Mouse (Mus musculus) left cerebral cortex, adult 8-10 months (tissue): Measurements from ENCODE around the gene Chst12. TPM values are rescaled to one million over a fixed set of nuclear protein-coding genes. Genes with fewer than 3 reads are reported as not detected.
"Not testable (repeated sequence)": the region's sequence is repeated elsewhere in the genome, so short reads cannot be mapped to it uniquely, and the experiment has no call there.

ENCODE experiments used
- DNase-seq, 2 experiments: peaks; one replicate each; pipeline ENCODE4 v3.0.0; 2022; ENCODE audit warnings: low spot score in 2 of 2
- total RNA-seq, 4 experiments: library from RNA; stranded (reverse); gene quantifications; 2 replicates each; pipeline ENCODE4 v1.2.4; 2022

Gene Chst12
- total RNA-seq: 10 to 100 TPM; 17.4 to 20.2 (median 18.7) TPM

DNA sequence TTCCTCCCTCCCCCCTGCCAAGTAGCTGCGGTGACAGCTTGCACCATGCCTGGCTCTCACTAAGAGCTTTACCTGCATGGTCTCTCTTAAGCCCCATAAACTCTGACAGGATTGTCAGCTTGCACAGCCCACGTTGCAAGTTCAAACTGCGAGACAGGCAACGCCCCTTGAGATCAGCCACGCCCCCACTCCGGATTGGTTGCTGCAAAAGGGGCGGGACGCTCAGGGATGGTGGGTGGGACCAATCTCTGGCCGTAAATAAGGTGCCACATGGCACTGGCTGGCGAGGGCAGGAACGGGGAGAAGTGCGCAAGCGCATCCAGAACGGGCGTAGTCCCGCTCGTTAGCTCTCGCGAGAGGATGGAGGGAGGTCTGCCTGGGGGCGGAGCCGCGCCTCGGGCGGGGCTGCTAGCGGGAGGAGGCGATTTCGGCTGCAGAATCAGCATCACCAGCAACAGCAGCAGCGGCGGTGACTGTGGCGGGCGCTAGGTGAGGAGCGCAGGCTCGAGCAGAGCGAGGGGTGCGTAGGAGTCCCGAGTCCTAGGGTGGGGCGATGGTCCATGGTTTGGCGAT, at the start of gene Chst12:
Gene Chst12, plus strand, starts transcription at position 343 of the 573 bp plus-strand sequence.
- DNase-seq: peak; percentile 93 to 99

DNA sequence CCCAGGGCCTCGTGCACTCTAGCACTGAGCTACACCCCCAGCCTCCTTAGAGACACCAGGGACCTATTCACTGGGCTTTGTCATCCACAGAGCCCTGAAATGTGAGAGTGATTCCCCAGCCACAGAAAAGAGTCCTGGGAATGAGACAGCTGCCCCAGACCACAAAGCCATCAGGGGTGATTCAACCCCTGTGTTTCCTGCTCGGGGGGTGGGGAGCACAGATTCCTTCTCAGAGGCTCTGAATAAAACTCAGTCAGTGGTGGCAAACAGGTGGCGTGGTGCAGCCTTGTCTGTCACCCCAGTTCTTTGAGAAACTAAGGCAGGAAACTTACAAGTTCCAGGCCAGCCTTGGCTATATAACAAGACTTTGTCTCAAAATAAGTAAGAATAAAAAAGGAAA, 43.9 kb upstream of the Chst12 start:
- DNase-seq: no peak

DNA sequence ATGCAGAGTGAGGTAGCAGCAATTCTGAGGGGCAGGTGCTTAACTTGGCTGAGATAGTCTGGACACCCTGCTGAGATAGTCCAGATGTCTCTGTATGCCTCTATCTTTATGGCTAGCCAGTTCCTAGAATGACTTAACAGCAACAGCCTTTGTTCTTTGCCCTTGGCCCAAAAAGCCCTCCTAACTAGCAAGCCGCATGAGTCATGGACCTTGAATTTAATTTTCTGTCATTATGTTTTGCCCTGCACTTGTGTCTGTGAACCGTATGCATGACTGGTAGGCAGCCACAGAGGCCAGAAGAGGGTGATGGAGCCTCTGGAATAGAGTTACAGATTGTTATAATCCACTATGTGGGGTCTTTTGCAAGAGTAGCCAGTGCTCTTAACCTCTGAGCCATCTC, 42.2 kb upstream of the Chst12 start:
- not testable (repeated sequence) for DNase-seq

DNA sequence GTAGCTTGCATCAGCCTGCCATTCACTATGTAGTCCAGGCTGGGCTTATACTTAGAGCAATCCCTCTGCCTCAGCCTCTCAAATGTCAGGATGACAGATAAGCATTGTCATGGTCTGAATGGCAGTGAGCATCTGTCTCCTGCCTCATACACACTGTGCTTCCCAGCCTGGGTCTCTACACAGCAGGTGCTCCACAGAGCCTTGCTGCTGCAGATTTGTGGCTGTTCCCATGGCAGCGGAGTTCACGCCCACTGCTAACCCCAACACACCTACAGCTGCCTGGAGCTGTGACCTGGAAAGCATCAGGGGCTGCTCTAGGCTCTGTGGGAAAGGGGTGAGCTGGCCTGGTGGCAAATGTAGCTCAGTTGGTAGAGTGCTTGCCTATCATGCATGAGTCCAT, 40.4 kb upstream of the Chst12 start:
- no peak for DNase-seq

DNA sequence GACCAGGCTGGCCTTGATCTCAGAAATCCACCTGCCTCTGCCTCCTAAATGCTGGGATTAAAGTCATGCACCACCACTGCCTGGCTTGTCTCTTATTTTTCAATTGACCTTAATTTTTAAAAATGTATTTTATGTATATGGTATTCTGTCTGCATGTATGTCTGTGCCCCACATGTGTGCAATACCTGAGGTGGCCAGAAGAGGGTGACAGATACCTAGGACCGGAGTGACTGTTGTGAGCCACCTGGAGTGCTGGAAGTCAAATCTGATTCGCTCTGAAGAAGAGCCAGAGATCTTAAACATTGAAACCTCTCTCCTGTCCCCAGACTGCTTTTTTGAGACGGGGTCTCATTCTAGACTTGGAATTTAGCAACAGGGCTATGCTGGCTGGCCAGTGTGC, 33.0 kb upstream of the Chst12 start:
- DNase-seq: no peak

DNA sequence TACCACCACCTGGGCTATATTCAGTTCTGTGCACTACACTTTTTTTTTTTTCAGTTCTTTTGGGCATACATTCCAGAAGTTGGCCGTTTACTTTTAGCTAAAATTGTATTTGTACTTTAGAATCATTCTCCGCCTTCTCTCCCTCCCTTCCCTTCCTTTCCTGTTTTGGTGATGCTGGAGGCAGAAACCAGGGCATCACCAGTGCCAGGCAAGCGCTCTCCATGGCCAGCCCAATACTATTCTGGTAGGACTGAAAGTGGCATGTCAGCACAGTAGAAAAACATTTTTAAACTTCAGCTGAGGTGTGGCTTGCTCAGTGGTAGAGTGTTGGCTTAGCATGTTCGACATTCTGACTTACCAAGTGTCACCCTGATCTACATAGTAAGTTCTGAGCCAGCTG, 23.9 kb upstream of the Chst12 start:
- DNase-seq: no peak

DNA sequence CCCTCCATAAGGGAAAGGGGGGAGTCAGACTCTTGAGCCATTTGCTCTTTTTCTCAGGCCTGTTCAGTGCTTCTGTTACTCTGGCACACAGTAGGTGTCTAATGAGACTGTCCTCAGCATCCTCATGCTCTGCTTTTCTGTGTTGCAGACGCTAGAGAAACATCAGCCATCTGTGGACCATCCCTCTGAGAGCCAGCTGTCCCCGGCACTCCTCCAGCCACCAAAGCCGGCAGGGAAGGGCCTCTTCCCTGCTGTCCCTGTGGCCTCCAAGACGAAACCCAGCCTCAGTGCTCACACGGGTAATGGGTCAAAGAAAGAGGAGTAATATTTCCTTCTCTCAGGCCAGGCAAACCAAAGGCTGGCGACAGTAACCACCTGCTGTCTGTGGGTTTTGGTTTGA, 14.2 kb upstream of the Chst12 start:
- DNase-seq: no peak

DNA sequence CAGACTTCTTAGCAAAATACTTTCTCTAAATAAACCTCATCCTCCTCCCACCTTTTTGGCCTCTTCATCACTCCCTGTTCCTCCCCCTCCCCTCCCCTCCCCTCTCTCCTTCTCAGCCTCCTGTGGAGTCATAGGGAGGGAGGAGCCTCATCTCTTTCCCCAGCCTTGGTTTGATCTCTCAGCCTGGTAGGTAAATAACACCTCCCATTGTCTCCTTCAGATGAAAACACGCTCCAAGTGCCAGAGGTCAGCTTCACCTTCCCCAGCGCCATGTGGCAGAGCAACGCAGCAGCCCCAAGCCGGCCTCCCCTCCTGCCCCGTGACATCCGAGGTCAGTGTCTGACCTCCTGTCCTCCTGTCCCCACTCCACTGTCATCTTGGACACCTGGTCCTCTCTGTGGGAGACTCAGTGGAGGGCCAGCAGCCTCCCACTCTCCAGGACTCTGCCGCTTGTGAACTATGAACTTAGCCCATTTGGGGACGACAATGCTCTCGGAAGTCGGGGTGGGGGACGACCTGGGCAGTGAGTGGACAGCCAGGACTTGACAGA, 12.6 kb upstream of the Chst12 start:
- DNase-seq: no peak

DNA sequence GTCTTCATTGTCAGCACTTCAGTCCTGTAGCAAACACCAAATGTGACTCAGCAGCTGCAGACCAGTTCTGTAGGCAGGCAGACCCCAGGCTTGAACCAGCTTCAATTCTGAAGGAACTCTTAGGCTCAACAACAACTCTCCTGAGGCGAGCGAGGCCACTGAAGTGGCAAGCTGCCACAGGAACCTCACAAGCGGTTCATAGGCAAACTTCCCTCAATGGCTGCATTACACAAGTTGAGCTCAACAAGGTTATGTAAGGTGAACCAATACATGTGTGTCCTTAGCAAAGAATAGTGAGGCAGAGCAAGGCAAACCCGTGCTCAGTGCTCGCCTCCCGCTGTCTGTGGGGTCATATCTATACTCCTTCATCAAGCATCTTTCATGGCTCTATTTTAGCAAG, 7.2 kb upstream of the Chst12 start:
- no peak for DNase-seq

DNA sequence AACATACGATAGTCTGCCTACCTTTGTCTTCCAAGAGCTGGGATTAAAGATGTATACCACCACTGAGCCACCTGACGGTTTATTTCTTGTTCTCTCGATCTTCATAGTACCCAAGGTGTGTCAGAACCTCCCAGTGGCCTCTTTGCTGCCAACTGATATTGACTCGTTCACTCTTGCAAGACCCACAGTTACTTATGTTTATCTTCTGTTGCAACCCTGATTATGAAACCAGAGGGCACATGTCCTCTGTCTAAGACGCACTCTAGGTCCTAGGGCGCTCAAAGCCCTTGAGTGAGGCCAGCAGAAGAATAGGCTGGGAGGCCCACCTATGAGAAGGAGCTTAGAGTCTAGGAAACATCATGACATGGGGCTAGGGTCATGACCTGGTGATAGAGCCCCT, 4.6 kb upstream of the Chst12 start:
- no peak for DNase-seq

DNA sequence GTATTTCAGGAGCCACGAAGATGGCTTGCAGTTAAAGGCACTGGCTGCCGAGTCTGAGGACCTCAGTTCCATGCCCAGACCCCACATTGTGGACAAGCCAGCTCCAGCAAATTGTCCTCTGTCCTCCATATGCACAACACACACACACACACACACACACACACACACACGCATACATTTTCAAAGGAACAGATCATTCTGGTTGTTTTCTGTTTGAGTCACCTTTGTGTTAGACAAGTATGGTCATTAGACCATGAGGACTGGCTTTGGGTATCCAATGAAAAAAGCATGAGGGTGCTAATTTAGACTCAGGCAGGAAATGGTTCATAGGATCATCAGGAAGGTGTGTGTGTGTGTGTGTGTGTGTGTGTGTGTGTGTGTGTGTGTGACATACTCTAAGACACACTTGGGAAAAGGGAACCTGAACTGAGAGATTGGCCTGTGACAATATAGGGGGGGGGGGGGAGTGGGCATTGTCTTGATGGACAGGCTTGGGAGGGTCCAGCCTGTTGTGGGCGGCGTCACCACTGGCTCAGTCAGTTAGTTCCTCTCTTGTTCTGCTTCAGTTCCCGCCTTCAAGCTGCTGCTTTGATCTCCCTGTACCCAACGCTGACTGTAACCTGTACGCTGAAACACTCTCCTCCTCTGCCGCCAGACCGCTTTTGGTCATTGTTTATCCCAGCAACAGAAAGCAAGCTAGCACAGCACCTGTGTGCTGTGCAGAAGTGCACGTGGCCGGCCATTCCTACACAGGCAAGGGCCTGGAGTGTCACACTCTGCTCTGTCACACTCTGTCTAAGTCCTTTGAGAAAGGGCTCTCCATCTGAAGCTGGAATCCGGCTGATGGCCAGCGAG, 3.1 kb upstream of the Chst12 start:
- DNase-seq: no peak

DNA sequence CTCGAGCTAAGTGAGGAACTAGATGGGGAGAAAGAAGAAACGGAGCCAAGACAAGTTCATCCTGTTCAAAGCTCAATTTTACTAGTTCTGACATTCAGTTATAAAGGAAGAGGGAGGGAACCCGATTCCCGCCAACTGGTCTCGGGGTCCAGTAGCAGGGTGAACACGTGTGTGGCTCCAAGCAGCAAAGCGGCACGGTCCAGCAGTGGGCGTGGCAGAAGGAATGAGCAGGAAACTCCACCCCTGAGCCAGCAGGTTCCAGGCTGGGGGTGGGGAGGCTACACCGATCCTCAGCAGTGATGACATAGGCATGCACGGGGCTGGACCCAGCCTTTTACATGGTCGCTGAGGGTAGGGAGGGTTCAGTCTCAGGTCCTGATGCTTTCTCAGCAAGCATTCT, 2.4 kb upstream of the Chst12 start:
- not testable (repeated sequence) for DNase-seq

DNA sequence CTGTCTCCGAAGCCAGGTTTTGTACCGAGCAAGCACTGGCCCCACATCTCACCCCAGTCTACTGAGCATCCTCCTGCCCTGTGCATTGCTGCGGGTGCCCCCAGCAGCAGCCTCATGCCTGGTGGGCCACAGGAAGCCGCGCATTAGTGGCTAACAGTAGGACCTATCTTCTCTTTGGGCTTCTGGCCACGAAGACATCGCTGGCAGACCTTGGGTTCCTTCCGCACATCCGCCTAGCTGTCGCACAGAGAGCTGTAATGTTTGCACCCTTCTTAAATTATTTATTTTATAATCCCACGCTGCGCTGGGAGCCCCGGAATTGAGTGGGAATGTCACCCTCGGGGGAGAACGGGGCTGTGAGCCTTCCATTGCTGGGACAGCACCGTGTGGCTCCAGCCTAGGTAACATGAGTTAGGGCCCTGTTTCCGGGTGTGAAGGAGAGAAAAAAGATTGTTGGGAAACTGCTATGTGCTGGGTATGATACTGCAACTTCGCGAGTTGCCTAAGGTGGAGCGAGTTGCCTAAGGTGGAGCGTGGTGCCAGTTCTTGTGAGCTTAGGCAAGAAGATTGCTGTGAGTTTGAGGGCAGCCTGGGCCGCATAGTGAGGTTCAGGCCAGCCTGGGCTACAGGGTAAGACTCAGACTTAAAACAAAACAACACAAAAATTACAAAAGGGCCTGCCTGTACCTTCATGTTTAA, 895 bp downstream of the Chst12 start:
- DNase-seq: peak in 1 of 2 experiments; percentile 27

DNA sequence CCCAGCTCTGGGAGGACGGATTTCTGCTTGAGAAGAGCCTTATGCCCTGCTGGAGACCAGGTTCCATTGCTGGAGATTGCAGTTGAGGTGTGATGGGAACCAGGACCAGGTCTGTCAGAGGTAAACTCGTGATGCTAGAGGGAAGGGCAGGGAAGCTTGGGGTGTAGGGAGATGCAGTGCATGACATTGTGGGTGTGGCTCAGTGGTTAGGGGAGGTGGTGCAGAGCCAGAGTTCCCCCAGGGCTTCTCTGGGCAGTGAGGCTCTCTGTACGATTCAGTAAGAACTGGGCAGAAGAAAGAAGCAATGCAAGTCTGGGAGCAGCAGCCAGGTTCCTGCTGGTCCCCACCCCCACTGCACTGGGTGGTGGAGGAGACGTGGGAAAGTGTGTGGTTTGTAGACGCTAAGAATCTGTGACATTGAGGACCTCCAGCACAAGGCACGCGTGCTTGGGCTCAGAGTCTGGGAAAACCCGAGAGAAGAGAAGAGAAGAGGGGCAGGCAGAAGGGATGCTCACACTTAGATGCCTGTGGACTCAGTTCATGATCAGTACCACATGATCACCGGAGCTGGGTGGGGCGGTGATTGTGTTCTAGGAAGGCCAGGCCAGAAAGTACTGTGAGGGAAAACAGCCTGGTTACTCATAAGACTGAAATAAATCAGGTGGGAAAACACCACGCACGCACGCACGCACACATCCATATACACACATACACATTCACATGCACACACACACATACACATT, 2.3 kb downstream of the Chst12 start:
- DNase-seq: no peak

DNA sequence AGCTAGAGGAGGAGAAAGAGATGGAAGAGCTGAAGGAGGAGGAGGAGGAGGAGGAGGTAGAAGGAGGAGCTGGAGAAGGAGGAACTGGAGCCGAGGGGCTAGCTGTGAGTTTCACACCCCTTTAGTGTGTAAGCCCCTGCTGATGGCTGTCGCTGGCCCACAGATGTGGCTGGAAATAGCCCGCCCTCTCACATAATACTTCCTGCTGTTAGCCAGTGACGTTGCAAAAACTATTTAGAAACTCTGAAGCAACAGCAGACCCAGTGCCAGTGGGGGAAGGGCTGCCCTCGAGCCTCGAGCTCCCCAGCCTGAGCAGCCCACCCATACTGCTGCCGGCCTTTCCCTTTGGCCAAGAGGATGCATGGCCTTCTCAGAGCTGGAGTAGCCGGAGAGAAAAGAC, 3.3 kb downstream of the Chst12 start:
- no peak for DNase-seq

DNA sequence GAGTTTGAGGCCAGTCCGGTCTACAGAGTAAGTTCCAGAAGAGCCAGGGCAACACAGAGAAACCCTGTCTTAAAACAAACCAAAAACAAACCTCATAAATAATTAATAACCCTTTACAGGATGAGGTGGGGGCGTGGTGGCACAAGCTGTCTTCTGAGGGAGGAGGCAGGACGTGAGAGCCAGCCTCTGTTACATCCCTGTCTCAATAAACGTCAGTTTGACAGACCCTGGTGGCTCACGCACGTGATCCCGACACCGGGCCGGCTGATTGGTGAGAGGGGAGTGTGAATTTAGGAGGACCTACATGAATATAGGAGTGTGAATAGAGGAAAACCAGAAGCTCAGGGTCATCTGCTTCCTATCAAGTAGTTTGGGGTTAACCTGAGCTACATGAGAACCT, 3.9 kb downstream of the Chst12 start:
- no peak for DNase-seq

DNA sequence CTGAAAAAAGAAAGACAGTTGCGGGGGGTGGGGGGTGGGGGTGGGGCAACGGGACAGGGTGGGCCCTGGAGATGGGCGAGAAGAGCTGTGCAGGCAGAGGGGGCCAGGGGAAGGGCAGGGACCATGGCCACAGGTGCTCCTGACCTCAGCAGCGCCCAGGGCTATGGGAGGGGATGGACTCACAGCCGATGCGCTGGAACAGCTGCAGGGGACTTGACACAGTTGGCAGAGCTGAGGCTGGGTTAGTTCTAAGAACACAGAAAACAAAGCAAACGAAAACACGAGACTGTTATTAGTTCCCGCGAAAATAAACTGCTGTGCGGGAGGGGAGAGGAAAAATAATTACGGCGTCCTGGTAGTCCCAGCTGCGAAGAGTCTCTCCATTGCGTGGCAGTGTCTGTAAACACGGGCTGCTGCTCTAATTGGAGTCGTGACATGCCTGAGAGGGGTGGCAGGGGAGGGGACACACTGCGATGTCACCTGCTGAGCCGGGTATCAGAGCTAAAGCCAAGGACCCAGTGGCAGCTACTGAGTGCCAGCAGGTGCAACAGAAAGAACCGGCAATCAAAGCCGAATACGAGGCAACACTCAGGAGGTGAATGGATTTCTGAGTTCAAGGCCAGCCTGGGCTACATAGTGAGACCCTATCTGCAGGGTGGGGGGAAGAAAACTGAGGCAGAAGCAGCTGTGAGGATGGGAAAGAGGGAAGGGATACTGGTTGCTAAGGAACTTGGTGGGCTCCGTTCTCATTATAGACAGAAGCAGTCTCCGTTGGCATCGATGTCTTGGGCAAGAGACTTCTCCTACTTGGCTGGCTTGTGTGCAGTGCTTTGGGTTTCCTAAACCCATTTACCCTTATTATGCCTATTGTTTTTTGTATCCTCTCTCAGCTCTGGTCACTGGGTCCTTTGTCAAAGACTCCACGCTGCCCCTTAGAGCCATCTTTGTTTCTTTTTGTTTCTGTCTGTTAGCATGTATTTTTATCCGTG, 5.0 kb downstream of the Chst12 start:
- DNase-seq: no peak

DNA sequence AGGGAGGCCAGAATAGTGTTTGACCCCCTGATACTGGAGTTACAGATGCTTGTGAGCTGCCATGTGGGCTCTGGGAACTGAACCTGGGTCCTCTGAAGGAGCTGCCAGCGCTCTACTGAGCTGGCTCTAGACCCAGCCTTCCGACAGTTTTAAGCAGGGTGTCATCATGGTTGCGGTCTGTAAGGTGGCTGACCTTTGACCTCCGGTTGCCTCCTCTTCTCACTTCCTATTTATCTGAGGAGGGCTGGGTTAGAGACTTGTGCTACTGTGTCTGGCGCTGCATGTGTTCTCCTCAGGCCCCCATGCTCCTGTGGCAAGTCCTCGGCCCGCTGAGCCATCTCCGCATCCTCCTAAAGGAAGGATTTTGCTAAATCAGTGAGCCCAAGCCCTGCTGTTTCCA, 8.6 kb downstream of the Chst12 start:
- no peak for DNase-seq

DNA sequence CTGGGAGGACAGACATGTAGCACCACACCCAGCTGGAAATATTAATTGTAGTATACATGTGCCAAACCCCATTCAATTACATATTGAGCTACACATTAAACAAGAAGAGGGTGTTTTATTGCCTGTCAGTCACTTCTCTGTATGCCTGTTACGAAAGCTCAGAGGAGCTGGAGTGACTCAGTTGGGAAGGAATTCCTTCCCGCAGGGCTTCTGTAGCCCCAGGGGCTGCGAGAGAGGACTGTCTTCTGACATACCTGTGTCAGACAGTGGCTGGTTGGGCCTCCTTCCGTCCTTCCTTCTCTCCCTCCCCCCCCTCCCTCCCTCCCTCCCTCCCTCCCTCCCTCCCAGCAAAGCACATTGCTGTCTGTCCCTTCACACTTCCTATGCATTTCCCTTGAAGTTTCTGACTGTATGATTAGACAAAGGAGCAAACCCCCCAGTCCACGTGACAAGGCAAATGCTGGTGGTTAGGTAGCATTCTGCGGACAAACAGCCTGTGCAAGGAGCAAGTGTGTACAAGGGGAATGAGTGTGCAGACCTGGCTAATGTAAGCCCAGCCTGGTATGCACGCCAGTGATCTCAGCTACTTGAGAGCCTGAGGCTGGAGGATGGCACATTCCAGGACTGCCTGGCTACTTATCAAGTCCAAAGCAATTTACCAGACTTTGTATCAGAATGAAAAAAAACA, 9.6 kb downstream of the Chst12 start:
- DNase-seq: no peak
